Mouse (Mus musculus): ENCODE measurements around the gene Shd. TPM values are rescaled to one million over a fixed set of nuclear protein-coding genes. Genes with fewer than 3 reads are reported as not detected.
A peak's percentile ranks its signal among the peaks of the same experiment; 100 is the strongest.

Gene Shd
- total RNA-seq, 2 experiments from 2014 or later: 30.9 to 34.4 TPM

DNA sequence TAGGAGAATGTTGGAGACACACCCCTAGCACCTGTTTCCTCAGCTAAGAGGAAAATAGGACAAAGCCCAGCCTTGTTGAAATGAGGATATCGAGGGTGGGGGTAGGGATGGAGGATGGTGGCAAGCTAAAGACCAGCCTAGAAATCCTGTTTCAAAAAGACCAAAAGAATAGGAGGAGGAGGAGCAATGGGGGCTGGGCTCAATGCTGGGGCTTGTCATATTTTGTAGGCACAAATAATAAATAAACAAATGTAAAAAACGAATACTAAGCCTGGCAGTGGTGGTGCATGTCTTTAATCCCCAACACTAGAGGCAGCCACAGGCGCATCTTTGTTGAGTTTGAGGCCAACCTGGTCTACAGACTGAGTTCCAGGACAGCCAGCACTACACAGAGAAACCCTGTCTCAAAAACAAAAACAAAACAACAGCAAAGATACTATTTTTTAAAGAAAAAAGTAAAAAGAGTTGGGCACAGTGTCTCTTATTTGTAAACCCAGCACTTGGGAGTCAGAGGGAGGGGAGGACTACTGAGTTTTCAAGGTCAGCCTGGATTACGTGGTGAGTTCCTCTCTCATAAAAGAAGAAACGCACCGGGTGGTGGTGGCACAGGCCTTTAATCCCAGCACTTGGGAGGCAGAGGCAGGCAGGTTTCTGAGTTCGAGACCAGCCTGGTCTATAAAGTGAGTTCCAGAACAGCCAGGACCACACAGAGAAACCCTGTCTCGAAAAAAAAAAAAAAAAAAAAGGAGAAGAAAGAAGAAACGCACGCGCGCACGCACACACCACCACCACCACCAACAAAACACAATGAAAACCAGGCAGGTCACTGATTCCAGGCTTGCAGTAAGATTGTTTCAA is 12.3 kb upstream of the Shd start:
- intact Hi-C loops (cut with DNase I): loop anchor here (5.0 kb wide), 2 partner anchors 119 to 256 kb away; partner anchors contain the start of genes Hdgfl2 and Ubxn6
- DNase-seq (ENCODE audit: low spot score in 2 of 2): no peak

DNA sequence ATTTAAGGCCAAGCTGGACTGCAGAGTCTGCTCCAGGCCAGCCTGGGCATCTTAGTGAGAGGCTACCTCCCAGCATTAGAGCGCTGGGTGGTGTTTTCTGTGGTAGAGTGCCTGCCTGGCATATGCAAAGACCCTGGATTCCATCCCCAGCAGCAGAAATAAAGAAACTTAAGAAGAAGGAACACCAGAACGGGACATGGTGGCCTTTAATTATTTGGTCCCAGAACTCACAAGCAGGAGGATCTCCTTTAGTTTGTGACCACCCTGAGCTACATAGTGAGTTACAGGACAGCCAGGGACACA is 11.7 kb upstream of the Shd start:
- intact Hi-C loops (cut with DNase I): loop anchor here (5.0 kb wide), 2 partner anchors 119 to 256 kb away; partner anchors contain the start of genes Hdgfl2 and Ubxn6
- DNase-seq (ENCODE audit: low spot score in 2 of 2): no peak

DNA sequence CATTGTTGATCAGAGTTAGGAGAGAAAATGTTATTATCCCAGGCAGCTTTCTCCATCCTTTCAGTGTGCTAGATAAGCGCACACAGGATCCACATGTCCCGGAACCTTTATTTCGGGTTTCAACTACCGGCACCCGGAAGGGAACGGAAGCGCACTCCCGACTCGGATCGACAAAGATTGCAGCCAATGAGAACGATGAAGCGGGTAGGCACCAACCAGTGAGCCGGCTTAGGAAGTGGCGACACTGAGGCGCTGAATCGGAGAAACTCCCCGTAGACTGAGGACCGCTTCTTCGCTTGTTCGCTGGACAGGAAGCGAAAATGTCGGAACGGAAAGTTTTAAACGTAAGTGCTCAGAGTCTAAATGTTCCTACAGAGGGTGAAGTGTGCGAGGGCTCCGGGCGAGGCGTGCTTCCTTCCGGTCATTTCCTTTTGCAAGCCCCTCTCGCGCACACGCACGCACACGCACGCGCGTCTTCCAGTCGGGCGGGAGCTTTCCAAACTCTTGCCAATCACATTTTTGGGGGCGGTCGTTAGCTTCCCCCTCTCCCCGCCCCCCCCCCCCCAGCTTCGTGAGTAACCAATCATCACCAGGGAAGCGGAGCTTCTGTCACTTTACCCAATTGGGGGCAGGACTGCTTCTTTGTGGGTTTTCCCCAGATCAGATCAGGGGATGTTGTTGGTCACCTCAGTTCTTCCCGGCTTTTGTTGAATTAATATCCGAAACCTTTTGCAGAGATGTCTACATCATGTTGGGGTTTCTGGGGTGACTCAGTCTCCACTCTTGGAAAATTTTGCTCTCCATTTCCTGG is 11.1 kb upstream of the Shd start, which contains the start of gene Yju2:
Gene Yju2 (plus strand): TSS at position 182 of the 811 bp plus-strand sequence.
- intact Hi-C loops (cut with DNase I): loop anchor here (5.0 kb wide), 2 partner anchors 118 to 257 kb away; partner anchors contain the start of genes Hdgfl2 and Ubxn6
- peak; percentile 96 to 98 for DNase-seq (ENCODE audit: low spot score in 2 of 2)

DNA sequence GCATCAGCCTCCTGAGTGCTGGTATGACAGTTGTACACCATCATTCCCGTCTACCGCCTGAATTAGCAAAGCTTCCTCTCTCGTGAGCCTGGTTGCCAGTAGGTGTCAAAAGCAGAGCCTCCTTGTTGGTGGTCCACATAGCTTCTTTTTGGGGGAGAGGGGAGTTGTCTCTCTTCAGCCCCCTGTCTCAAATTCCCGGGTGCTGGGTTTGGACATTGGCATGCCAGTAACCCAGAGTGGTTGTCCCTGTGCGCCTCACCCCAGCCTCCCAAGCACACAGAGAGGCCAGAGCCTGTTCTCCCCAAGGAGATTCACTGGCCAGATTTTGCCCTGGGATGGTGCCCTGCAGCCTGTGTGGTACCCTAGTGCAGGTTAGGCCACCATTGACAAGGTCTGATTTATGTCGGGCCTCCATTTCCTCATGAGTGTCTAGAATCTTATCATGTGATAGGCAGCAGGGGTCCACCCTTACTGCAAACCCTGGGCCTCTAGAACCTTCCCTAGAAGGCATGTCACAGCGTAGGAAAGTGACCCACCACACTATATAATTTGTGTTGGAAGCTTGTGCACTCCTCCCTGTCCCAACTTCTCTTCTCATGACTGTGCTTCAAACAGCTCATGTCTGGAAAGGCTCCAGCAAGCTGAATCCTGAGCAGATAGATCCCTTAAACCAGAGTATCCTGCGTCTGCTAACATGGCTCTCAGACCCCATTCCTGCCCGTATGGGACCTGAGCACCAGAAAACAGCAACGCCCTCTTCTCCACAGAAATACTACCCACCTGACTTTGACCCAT is 10.1 kb upstream of the Shd start:
- no peak for DNase-seq (ENCODE audit: low spot score in 2 of 2)
- intact Hi-C loops (cut with DNase I): loop anchor here (5.0 kb wide), 2 partner anchors 117 to 258 kb away; partner anchors contain the start of genes Hdgfl2 and Ubxn6

DNA sequence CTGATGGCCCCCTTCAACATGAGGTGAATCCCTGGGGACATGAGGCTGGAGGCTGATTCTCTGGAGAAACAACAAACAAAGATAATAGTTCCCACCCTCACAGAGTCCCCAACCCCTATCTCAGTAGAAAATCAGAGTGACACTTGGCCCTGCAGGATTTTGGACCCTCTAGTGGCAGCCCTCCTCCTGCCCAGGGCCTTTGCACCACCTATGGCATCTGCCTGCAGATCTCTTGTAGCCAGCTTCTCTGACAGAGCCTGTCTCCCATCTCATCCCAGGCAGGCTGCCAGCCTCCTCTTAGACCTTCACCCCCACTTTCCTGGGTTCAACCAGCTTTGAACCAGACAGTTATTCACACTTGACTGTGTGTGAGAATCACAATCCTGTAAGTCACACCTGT is 9.5 kb upstream of the Shd start:
- no peak for DNase-seq (ENCODE audit: low spot score in 2 of 2)
- intact Hi-C loops (cut with DNase I): no loop called here

DNA sequence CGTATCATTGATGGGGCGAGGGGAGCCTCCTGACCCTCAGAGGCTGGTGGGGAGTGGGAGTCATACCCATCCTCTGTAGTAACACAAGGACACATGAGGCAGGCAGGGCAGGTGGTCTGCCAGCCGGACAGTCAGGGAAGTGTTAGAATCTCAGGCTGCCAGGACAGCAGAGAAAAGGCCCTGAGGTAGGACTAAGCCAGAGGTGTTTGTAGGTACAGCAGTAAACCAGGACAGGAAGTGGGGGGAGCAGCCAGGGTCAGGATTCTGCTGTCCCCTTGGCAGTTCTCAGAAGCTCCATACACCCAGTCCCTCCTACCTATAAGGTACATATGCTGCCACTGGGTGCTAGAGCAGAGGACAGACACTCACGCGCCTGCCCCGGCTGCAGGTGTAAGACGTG is 8.6 kb upstream of the Shd start:
- no peak for DNase-seq (ENCODE audit: low spot score in 2 of 2)
- intact Hi-C loops (cut with DNase I): no loop called here

DNA sequence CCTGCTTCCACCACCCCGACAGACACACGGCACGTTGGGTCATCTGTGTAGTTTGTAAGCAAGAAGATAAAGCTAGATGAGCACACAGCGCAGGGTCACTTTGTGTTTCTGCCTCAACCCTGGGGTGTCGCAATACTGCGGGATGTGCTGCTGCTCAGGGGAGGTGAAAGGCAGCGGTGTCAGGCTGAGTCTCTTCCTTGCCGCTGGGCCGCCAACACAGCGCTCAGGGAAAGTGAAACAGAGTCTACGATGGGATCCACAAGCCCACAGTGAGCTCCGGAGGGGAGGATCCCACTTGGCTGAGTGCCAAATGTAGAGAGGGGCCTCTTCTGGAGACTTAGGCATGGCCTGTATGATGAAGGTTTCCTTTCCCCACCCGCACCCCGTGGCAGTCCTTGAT is 7.1 kb upstream of the Shd start:
- no peak for DNase-seq (ENCODE audit: low spot score in 2 of 2)

DNA sequence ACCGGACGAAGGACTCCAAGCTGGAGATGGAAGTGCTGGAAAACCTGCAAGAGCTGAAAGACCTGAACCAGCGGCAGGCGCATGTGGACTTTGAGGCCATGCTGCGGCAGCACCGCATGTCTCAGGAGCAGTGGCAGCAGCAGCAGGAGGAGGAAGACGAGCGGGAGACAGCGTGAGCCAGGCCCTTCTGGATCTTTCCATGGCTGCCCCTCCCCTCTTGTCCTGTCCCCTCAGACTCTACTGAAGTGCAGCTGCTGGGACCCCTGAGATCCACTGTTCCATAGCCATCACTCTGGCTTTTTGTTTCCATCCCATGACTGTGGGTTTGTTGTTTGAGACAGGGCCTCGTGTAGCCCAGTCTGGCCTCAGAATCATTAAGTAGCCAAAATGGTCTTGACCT is 5.8 kb upstream of the Shd start:
- DNase-seq (ENCODE audit: low spot score in 2 of 2): no peak
- intact Hi-C loops (cut with DNase I): no loop called here

More for the DNA sequence above, 7.1 kb upstream of the Shd start:
- intact Hi-C loops (cut with DNase I): no loop called here

DNA sequence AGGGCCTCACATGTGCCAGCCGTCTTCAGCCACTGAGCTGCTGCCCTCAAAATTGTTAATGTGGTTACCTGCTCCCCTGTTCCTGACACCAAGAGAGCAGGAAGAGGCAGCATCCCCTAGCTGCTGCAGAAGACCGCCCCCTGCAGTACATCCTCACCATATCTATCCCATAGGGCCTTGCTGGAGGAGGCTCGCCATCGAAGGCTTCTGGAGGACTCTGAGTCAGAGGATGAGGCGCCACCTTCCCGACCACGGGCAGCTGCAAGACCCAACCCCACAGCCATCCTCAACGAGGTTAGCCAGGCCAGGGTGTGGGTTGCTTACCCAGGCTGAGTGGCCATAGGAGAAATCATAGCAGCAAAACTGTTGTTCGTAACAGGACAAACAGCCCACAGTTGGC is 5.3 kb upstream of the Shd start:
- intact Hi-C loops (cut with DNase I): no loop called here
- DNase-seq (ENCODE audit: low spot score in 2 of 2): no peak

DNA sequence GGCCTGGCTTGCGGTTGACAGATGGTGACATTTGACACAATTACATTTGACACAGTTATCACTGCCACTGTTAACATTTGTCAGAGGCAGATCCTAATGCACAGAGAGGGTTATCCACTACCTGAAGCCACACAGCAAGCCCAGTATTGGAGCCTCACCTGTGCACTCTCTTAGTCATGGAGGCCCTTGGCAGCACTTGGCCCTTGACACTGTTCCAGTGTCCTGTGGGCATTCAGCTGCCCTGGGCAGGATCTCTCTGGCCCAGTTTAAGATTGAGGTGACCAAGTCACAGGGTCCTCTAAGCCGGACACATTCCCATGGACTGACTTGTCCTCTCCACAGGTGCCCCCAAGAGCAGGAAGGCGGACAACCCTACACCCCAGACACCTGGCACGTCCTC is 3.1 kb upstream of the Shd start:
- intact Hi-C loops (cut with DNase I): no loop called here
- no peak for DNase-seq (ENCODE audit: low spot score in 2 of 2)

DNA sequence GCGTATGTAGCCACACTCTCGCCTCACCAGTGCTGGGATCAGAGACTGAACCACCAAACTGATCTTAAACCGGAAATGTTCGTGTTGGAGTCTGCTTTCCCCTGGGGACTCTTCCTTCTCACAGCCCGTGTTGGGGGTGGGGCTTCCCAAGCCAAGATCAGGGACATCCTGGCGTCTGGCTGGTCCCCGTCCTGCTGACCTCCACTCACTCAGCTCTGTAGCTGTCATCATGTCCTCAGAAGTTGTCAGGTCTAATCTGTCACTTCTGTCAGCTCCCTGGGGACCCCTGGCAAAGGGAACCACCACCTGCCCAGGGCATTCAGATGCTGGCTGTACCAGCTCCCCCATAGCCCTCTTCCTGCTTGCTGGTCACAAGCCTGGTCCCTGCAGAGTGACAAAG is 2.1 kb upstream of the Shd start:
- intact Hi-C loops (cut with DNase I): no loop called here

DNA sequence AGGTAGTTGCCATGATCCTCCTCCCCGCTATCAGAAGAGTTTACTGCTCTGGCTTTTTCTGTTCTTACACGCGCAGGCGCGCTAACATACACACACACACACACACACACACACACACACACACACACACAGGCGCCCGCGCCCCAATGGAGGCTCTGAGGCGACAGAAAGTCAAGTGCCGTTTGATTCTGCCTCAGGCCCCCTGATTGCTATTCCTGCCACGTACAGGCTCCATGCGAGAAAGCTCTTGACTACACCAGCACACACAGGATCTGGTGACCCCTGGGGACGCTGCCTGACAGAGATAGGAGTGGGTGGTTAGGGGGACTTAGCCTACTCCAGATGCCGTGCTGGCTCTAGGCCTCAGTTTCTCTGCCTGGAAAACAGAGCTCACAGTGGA is 707 bp upstream of the Shd start:
- intact Hi-C loops (cut with DNase I): no loop called here
- DNase-seq (ENCODE audit: low spot score in 2 of 2): peak in 1 of 2 experiments; percentile 44

More for the DNA sequence above, 2.1 kb upstream of the Shd start:
- DNase-seq (ENCODE audit: low spot score in 2 of 2): no peak

DNA sequence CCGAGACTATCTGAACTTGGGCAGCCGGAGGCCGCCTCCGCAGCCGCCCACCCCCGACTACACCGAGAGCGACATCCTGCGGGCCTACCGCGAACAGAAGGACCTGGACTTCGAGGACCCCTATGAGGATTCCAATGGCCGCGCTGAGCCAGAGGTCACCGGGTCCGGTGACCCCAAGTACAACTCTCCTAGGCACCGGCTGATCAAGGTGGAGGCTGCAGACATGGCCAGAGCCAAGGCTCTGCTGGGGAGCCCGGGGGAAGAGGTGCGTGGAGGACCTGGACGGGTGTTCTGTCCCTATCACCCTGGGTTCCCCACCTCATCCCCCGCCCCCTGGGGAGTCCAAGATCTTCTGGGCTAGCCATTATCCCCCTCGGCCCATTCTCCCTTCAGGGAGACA is 1.2 kb downstream of the Shd start:
- DNase-seq (ENCODE audit: low spot score in 2 of 2): no peak
- intact Hi-C loops (cut with DNase I): no loop called here

DNA sequence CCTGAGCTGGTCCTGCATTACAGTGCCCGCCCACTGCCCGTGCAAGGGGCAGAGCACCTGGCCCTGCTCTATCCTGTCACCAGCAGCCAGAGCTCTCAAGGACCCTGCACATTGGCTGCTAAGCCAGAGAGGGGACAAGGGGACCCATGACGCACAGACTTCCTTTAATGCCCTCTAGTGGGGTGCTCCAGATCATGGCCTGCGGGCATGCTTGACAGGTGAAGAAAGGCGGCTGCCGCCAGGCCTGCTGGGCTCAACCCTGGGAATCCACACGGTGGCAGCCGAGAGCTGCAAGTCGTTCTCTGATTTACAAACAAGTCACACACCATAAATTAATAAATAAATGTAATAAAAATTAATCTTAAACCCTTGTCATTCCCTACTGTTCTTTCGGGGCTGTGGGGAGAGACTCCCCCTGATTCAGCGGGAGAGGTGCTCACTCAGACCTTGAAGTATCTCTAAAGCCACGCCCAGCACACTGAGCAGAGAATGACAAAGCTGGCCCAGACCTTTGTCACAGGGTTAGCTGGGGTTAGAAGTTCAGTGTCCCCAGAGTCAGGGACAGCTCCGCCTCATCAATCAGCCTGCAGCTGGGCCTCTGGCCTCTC is 6.1 kb downstream of the Shd start:
- intact Hi-C loops (cut with DNase I): loop anchor here (2.0 kb wide), 1 partner anchor 34 kb away; no protein-coding TSS in a partner anchor

DNA sequence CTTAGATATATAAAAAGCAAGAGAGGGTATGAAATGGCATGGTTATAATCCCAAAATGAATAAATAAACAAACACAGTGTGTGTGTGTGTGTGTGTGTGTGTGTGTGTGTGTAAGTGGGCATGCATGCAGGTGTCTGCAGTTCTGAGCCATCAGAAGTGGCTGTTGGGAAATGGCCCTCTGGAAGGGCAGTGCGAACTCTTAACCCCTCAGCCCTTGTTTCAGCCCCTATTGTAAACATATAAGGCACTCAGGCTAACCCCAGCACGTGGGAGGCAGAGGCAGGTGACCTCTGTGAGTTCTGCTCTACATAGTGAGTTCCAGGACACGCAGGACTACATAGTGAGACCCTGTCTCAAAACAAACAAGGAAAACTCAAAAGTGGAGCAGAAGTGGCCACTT is 7.0 kb downstream of the Shd start:
- intact Hi-C loops (cut with DNase I): loop anchor here (2.0 kb wide), 1 partner anchor 34 kb away; no protein-coding TSS in a partner anchor
- DNase-seq (ENCODE audit: low spot score in 2 of 2): no peak

More for the DNA sequence above, 6.1 kb downstream of the Shd start:
- peak; percentile 64 to 72 for DNase-seq (ENCODE audit: low spot score in 2 of 2)

DNA sequence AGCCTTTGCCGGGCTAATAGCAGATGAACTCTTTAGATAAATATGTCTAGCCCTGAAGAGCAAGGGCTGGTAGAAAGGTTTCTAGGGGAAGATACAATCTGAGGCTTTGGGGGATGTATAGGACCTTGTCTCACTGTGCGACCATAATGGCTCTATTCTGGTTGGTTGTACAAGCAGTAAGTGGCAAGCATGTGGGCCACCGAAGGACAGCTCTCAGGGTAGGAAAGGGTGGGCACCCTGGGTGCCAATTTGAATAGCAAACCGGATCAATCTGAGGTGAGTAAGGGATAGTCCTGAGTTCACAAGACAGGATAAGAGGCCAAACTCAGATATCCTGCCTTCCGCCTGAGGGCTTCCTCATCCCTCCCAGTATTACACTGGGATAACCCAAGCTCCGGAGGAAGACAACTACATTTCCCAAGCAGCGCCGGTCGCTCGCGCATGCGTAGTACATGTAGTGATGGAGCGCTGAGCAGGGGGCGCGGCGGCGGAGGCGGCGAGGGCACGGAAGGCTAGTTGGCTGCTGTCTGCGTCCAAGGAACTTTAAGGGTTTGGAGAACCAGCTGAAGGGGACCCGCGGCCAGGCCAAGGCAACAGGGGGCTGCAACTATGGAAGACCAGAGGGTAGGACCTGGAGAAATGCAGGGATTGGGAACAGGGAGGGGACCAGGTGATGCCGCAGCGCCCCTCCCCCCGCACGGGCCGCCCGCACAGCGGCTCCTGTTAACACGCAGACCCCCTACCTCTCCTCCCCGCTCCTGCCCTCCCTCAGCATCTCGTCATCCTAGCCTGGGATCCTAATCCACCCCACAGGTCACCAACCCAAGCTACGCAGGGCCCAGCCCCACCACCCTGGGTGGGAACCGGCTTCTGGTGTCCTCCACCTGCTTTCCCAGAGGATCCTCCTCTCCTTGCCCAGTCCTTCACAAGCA is 16.0 kb downstream of the Shd start, which contains the start of gene Fsd1:
Gene Fsd1 (plus strand): TSS at position 480 of the 932 bp plus-strand sequence.
- peak; percentile 85 to 92 for DNase-seq (ENCODE audit: low spot score in 2 of 2)
- intact Hi-C loops (cut with DNase I): no loop called here

DNA sequence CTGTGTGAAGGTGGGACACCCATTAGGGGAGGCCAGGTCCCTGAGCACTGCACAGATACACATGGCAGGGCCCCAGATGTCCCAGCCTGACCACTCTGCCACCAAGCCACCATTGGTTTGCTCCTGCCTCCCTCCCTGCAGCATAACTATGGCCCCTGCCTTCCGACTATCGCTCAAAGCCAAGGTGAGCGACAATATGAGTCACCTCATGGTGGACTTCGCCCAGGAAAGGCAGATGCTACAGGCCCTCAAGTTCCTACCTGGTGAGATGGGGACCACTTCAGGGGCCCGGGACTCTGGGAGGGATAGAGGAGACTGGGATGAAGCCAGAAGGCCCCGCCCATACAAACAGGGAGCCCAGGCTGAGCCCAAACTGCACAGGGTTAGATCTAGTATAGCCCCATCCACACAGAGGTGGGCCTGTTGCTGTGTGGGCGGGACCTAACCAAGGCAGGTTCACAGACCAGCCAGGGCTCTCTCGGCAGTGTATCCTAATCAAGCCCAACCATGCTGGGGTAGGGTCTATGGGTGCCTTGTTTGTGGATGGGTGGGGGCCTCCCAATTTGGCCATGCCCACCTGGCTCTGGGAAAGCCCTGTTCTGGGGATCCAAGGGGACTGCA is 20.1 kb downstream of the Shd start:
- intact Hi-C loops (cut with DNase I): no loop called here
- no peak for DNase-seq (ENCODE audit: low spot score in 2 of 2)

DNA sequence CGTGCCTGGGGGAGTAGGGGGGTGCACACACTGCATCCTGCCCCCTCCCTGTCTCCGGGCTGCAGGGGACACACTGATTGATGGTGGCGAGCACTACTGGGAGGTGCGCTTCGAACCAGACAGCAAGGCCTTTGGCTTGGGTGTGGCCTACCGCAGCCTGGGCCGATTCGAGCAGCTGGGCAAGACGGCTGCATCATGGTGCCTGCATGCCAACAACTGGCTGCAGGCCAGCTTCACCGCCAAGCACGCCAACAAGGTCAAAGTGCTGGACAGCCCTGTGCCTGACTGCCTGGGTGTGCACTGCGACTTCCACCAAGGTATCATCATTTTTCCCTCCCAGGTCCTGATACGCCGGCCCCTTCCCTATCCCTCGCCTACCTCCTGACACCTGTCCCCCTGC is 25.7 kb downstream of the Shd start:
- no peak for DNase-seq (ENCODE audit: low spot score in 2 of 2)
- intact Hi-C loops (cut with DNase I): no loop called here
